ENCODE assay signal across 12 mouse cellular contexts in the genomic region with DNA sequence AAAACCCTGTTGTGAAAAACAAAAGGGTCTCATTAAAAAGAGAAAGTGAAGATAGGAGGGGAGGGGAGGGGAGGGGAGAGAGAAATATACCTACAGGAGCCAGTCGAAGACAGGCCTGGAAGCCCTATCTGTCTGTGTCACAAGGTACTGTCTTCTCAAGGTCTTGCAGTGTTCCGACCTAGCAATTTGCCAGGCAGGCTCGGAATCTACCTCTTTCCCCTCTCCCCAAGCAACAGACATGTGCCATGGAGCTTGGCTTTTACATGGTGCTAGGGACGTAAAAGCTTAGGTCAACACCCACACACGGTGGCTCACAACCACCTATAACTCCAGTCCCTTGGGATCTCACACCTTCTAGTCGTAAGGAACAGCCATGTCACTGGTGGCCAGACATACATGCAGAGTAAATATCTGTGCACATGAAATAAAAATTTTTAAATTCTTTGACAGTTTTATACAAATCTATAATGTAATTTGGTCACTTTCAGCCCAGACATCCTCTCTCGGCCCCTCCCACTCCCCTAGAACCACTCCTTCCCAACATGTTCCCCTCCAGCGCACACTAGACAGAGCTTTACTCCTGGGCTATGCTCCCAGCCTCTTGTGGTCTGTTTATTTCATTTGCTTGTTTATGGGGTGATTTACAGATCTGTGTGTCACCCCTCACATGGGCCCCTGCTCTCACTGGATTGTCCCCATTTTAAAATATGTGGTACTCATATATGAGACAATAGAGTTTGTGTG.
"Had no signal": no experiment of that assay in that cellular context is flagged by ENCODE, and none has a peak within 500 bp of the region (broad histone marks: within the 10 kb centered on the region; RNA-seq: fewer than 3 reads in every experiment).

No protein-coding gene starts in this region.

- H3K27ac ChIP-seq: layer of hippocampus, adult 2 months; limb, embryonic 12.5 days; liver, embryonic 13.5 days; midbrain, embryonic 13.5 days; stomach, embryonic 15.5 days had no signal

- DNase-seq: kidney, postnatal 4 days; liver; liver, embryonic 13.5 days; liver, postnatal 0 days; lung, postnatal 36 days; right cerebral cortex, postnatal 14 days; thymus, adult 2 months; thymus, postnatal 25 days had no signal

- H3K27me3 ChIP-seq: limb, embryonic 12.5 days; liver, embryonic 13.5 days; midbrain, embryonic 13.5 days; stomach, embryonic 15.5 days had no signal

- H3K9me3 ChIP-seq: limb, embryonic 12.5 days; liver, embryonic 13.5 days; midbrain, embryonic 13.5 days; stomach, embryonic 15.5 days had no signal

- H3K4me2 ChIP-seq: limb, embryonic 12.5 days; liver, embryonic 13.5 days; midbrain, embryonic 13.5 days; stomach, embryonic 15.5 days had no signal

- ATAC-seq: liver, postnatal 0 days; midbrain, embryonic 13.5 days had no signal

- H3K4me3 ChIP-seq: layer of hippocampus, adult 2 months; limb, embryonic 12.5 days; liver, embryonic 13.5 days; midbrain, embryonic 13.5 days; stomach, embryonic 15.5 days had no signal

- H3K9ac ChIP-seq: limb, embryonic 12.5 days; liver, embryonic 13.5 days; liver, postnatal 0 days; midbrain, embryonic 13.5 days; stomach, embryonic 15.5 days had no signal
